Mouse (Mus musculus): ENCODE measurements around the gene Tmem253. TPM values are rescaled to one million over a fixed set of nuclear protein-coding genes. Genes with fewer than 3 reads are reported as not detected.
"Not testable (repeated sequence)": the region's sequence is repeated elsewhere in the genome, so short reads cannot be mapped to it uniquely, and the experiment has no call there.

Gene Tmem253
- polyA plus RNA-seq, 1 experiment from 2014 or later, result 0.37 TPM

- H3K36me3 ChIP-seq (ENCODE audit: control insufficient read depth, insufficient read depth, low read length), result no peaks in the 10 kb centered on the region
- peaks cover 19% of the 10 kb centered on the region for H3K4me1 ChIP-seq (ENCODE audit: control insufficient read depth, insufficient read depth, low read length)
- no peak for ATAC-seq (ENCODE audit: low FRiP score, low TSS enrichment)
- 0 out of 2 replicates have a peak overlapping the region, but pooled peaks have one; percentile 66 for H3K4me2 ChIP-seq (ENCODE audit: low read length)
- no peak overlapping the region for H3K4me3 ChIP-seq (replicated peaks; ENCODE audit: low read depth, low read length)
- no peak for DNase-seq
- H3K27me3 ChIP-seq (ENCODE audit: control insufficient read depth, insufficient read depth, low read length), result no peaks in the 10 kb centered on the region
- H3K9ac ChIP-seq (replicated peaks; ENCODE audit: low read length), result no peak overlapping the region
- 88% methylated on average over 8 of the region's 8 CpGs for WGBS
- no peaks in the 10 kb centered on the region for H3K9me3 ChIP-seq (ENCODE audit: control insufficient read depth, low read length)
- H3K27ac ChIP-seq (replicated peaks; ENCODE audit: low read depth, low read length), result no peak overlapping the region
Observed at GRCm38 (mm10) chr14:52021568-52022212, 6.2 kb downstream of the Tmem253 start.

GRCm38 (mm10) chr14:52022244-52022708, 6.8 kb downstream of the Tmem253 start:
- no peaks in the 10 kb centered on the region for H3K27me3 ChIP-seq (ENCODE audit: control insufficient read depth, insufficient read depth, low read length)
- H3K4me1 ChIP-seq (ENCODE audit: control insufficient read depth, insufficient read depth, low read length), result peaks cover 16% of the 10 kb centered on the region
- H3K4me2 ChIP-seq (ENCODE audit: low read length), result peak overlapping the region; percentile 46
- no peak overlapping the region for H3K4me3 ChIP-seq (replicated peaks; ENCODE audit: low read depth, low read length)
- DNase-seq (no peak), ATAC-seq (ENCODE audit: low FRiP score, low TSS enrichment) (no peak)
- H3K36me3 ChIP-seq (ENCODE audit: control insufficient read depth, insufficient read depth, low read length), result no peaks in the 10 kb centered on the region
- 64% methylated on average over 3 of the region's 3 CpGs for WGBS
- H3K27ac ChIP-seq (replicated peaks; ENCODE audit: low read depth, low read length), result no peak overlapping the region
- no peak overlapping the region for H3K9ac ChIP-seq (replicated peaks; ENCODE audit: low read length)
- no peaks in the 10 kb centered on the region for H3K9me3 ChIP-seq (ENCODE audit: control insufficient read depth, low read length)

GRCm38 (mm10) chr14:52022709-52023459, 7.4 kb downstream of the Tmem253 start:
- DNase-seq (peak; percentile 92), ATAC-seq (ENCODE audit: low FRiP score, low TSS enrichment) (0 out of 2 replicates have a peak, but pooled peaks have one; percentile 10)
- Histone ChIP-seq H3K36me3 (ENCODE audit: control insufficient read depth, insufficient read depth, low read length) (no peaks in the 10 kb centered on the region), H3K4me3 (replicated peaks; ENCODE audit: low read depth, low read length) (peak overlapping the region; percentile 14; the same call in 1 of the 2 replicates), H3K4me2 (ENCODE audit: low read length) (peak overlapping the region; percentile 46), H3K27ac (replicated peaks; ENCODE audit: low read depth, low read length) (peak overlapping the region; percentile 74), H3K9me3 (ENCODE audit: control insufficient read depth, low read length) (no peaks in the 10 kb centered on the region), H3K27me3 (ENCODE audit: control insufficient read depth, insufficient read depth, low read length) (no peaks in the 10 kb centered on the region), H3K9ac (replicated peaks; ENCODE audit: low read length) (peak overlapping the region; percentile 37), H3K4me1 (ENCODE audit: control insufficient read depth, insufficient read depth, low read length) (peaks cover 16% of the 10 kb centered on the region)
- WGBS, result 2% methylated on average over 23 of the region's 23 CpGs

GRCm38 (mm10) chr14:52024133-52024532, 8.7 kb downstream of the Tmem253 start:
- Histone ChIP-seq H3K4me3 (replicated peaks; ENCODE audit: low read depth, low read length) (no peak overlapping the region), H3K27ac (replicated peaks; ENCODE audit: low read depth, low read length) (no peak overlapping the region), H3K27me3 (ENCODE audit: control insufficient read depth, insufficient read depth, low read length) (no peaks in the 10 kb centered on the region), H3K9me3 (ENCODE audit: control insufficient read depth, low read length) (no peaks in the 10 kb centered on the region), H3K36me3 (ENCODE audit: control insufficient read depth, insufficient read depth, low read length) (no peaks in the 10 kb centered on the region), H3K9ac (replicated peaks; ENCODE audit: low read length) (no peak overlapping the region), H3K4me1 (ENCODE audit: control insufficient read depth, insufficient read depth, low read length) (peaks cover 8% of the 10 kb centered on the region), H3K4me2 (ENCODE audit: low read length) (no peak overlapping the region)
- WGBS, result 95% methylated on average over 2 of the region's 2 CpGs
- no peak for ATAC-seq (ENCODE audit: low FRiP score, low TSS enrichment)
- DNase-seq, result no peak

- H3K9ac ChIP-seq (replicated peaks; ENCODE audit: low read length), result no peak overlapping the region
- no peaks in the 10 kb centered on the region for H3K27me3 ChIP-seq (ENCODE audit: control insufficient read depth, insufficient read depth, low read length)
- no peak overlapping the region for H3K4me3 ChIP-seq (replicated peaks; ENCODE audit: low read depth, low read length)
- peaks cover 3% of the 10 kb centered on the region; the same call in 1 of the 2 replicates for H3K4me1 ChIP-seq (ENCODE audit: control insufficient read depth, insufficient read depth, low read length)
- no peaks in the 10 kb centered on the region for H3K36me3 ChIP-seq (ENCODE audit: control insufficient read depth, insufficient read depth, low read length)
- no peak overlapping the region for H3K4me2 ChIP-seq (ENCODE audit: low read length)
- no peak overlapping the region for H3K27ac ChIP-seq (replicated peaks; ENCODE audit: low read depth, low read length)
- ATAC-seq (ENCODE audit: low FRiP score, low TSS enrichment) (no peak), DNase-seq (no peak)
- 94% methylated on average over 4 of the region's 4 CpGs for WGBS
- H3K9me3 ChIP-seq (ENCODE audit: control insufficient read depth, low read length), result no peaks in the 10 kb centered on the region
Observed at GRCm38 (mm10) chr14:52026342-52026741, 10.9 kb downstream of the Tmem253 start.

GRCm38 (mm10) chr14:52035926-52036325, 20.5 kb downstream of the Tmem253 start:
- H3K27ac ChIP-seq (replicated peaks; ENCODE audit: low read depth, low read length), result no peak overlapping the region
- H3K9ac ChIP-seq (replicated peaks; ENCODE audit: low read length), result no peak overlapping the region
- H3K4me1 ChIP-seq (ENCODE audit: control insufficient read depth, insufficient read depth, low read length), result no peaks in the 10 kb centered on the region
- WGBS, result 90% methylated on average over 6 of the region's 6 CpGs
- no peaks in the 10 kb centered on the region for H3K27me3 ChIP-seq (ENCODE audit: control insufficient read depth, insufficient read depth, low read length)
- H3K36me3 ChIP-seq (ENCODE audit: control insufficient read depth, insufficient read depth, low read length), result no peaks in the 10 kb centered on the region
- H3K4me2 ChIP-seq (ENCODE audit: low read length), result no peak overlapping the region
- DNase-seq, result no peak
- ATAC-seq (ENCODE audit: low FRiP score, low TSS enrichment), result no peak
- H3K4me3 ChIP-seq (replicated peaks; ENCODE audit: low read depth, low read length), result no peak overlapping the region
- no peaks in the 10 kb centered on the region for H3K9me3 ChIP-seq (ENCODE audit: control insufficient read depth, low read length)

- Histone ChIP-seq H3K36me3 (ENCODE audit: control insufficient read depth, insufficient read depth, low read length) (no peaks in the 10 kb centered on the region), H3K4me1 (ENCODE audit: control insufficient read depth, insufficient read depth, low read length) (no peaks in the 10 kb centered on the region), H3K27ac (replicated peaks; ENCODE audit: low read depth, low read length) (no peak overlapping the region), H3K4me2 (ENCODE audit: low read length) (no peak overlapping the region), H3K9me3 (ENCODE audit: control insufficient read depth, low read length) (no peaks in the 10 kb centered on the region), H3K27me3 (ENCODE audit: control insufficient read depth, insufficient read depth, low read length) (no peaks in the 10 kb centered on the region), H3K9ac (replicated peaks; ENCODE audit: low read length) (no peak overlapping the region), H3K4me3 (replicated peaks; ENCODE audit: low read depth, low read length) (no peak overlapping the region)
- 92% methylated on average over 5 of the region's 5 CpGs for WGBS
- no peak for DNase-seq
- ATAC-seq (ENCODE audit: low FRiP score, low TSS enrichment), result no peak
Observed at GRCm38 (mm10) chr14:52039332-52039731, 23.9 kb downstream of the Tmem253 start.

- H3K4me2 ChIP-seq (ENCODE audit: low read length); ATAC-seq (ENCODE audit: low FRiP score, low TSS enrichment); H3K27me3 ChIP-seq (ENCODE audit: control insufficient read depth, insufficient read depth, low read length); H3K36me3 ChIP-seq (ENCODE audit: control insufficient read depth, insufficient read depth, low read length); H3K9me3 ChIP-seq (ENCODE audit: control insufficient read depth, low read length); H3K27ac ChIP-seq (replicated peaks; ENCODE audit: low read depth, low read length); H3K4me3 ChIP-seq (replicated peaks; ENCODE audit: low read depth, low read length); H3K9ac ChIP-seq (replicated peaks; ENCODE audit: low read length); H3K4me1 ChIP-seq (ENCODE audit: control insufficient read depth, insufficient read depth, low read length); DNase-seq: not testable (repeated sequence)
- 61% methylated on average over 3 of the region's 3 CpGs for whole genome bisulfite sequencing
Observed at GRCm38 (mm10) chr14:52042359-52042758, 26.9 kb downstream of the Tmem253 start, which contains the start of gene Olfr221. Gene Olfr221, minus strand, starts transcription at chr14:52042459.
